Mouse (Mus musculus): ENCODE measurements around the gene Fam49a. TPM values are rescaled to one million over a fixed set of nuclear protein-coding genes. Genes with fewer than 3 reads are reported as not detected.

The Fam49a gene
- 67.1 and 77.1 TPM in 2 replicates for total RNA-seq (2014; rRNA removed)
- 52.2 and 55.5 TPM in 2 replicates for polyA plus RNA-seq (2015; fragmentation: Nextera tagmentation; extraction: Ambion mirVana)

DNA sequence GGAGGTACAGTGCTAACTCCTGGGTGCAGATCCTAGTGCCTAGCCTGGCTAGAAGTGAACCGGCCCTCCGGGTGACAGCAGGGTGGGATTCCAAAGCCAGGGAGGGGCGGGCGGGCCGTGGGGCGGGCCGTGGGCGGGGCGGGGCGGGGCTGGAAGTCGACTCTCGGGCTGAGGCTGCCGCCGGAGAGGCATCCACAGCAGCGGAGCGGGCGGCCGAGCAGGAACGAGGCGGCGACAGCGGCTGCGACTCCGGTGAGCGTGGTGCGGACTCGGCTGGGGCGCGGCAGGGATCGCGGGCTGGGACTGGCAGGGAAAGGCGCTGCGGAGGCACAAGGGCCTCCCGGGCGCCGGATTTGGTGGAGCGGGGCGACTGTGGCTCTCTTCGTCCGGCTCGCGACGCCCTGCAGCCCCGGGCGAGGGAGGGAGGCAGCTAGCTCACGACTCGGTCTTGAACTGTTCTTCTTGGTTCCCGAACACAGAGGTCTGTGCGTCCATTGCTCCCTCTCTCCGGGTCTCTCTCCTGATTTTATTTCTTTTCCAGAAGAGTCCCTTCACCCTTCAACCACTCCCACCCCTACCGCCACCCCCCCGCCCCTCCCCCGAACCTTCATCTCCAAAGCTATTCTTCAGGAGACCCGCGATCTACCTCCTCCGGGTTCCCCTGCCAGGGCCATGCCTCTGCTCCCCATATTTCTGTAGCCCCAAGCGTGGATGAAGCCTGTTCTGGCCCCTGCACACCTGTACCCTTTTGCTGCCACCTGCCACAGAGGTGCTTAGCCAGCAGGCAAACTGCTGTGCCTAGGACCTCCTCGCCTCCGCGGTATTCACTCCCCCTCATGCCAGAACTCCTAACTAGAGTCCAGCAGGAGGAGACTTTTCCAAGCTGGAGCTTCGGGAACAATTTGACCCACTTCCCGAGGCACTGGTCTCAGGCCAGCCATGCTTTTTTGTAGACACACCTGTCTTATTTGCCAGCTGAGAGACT lies at the start of gene Fam49a:
TSS of gene Fam49a (plus strand) at position 153 of the 985 bp plus-strand sequence.
- TF ChIP-seq CTCF (IDR thresholded peaks at IDR 0.05; ENCODE audit: low read depth) = peak; percentile 32; the same call in 1 of the 2 replicates
- peak within 1 kb of the TSS; percentile 75 for H3K4me2 ChIP-seq (ENCODE audit: low read depth, low read length)
- DNase-seq (ENCODE audit: low spot score) = peak; percentile 81
- peak; percentile 88 for ATAC-seq
- peak within 1 kb of the TSS; percentile 56 for H3K4me3 ChIP-seq (ENCODE audit: low read length)
- H3K4me1 ChIP-seq (ENCODE audit: insufficient read depth, low read length) = peaks cover 24% of the 10 kb centered on the region
- no peaks in the 10 kb centered on the region for H3K9me3 ChIP-seq (ENCODE audit: low read length)
- no peaks in the 10 kb centered on the region for H3K27me3 ChIP-seq (ENCODE audit: insufficient read depth, low read length)
- H3K36me3 ChIP-seq (ENCODE audit: insufficient read depth, low read length) = no peaks in the 10 kb centered on the region
- peak within 1 kb of the TSS; percentile 80 for H3K27ac ChIP-seq
- peak within 1 kb of the TSS; percentile 76 for H3K9ac ChIP-seq (replicated peaks; ENCODE audit: low read length)
- under 1% methylated on average over 43 of the region's 62 CpGs for WGBS

DNA sequence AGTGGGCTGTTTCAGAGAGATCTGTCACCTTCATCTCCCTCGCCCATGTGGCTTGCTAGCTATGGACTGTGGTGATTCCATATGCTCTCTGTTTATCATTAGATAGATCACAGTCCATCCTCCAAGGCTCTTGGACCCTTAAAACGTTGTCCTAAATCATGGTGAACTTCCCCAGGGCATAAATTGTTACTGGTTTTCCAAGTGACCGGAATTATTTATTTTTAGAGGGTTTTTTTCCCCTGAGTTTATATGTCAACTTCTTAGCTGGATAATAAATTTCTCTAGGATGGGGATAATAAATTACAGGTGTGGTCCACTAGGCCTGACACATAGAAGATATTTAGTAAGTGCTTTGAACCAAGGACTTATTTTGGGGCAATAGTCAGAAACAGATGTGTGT lies 48.4 kb upstream of the Fam49a start:
- Histone ChIP-seq H3K4me2 (ENCODE audit: low read depth, low read length) (no peak overlapping the region), H3K9me3 (ENCODE audit: low read length) (no peaks in the 10 kb centered on the region), H3K4me3 (ENCODE audit: low read length) (no peak overlapping the region), H3K4me1 (ENCODE audit: insufficient read depth, low read length) (no peaks in the 10 kb centered on the region), H3K9ac (replicated peaks; ENCODE audit: low read length) (no peak overlapping the region), H3K27ac (no peak overlapping the region), H3K27me3 (ENCODE audit: insufficient read depth, low read length) (no peaks in the 10 kb centered on the region), H3K36me3 (ENCODE audit: insufficient read depth, low read length) (no peaks in the 10 kb centered on the region)
- no peak for TF ChIP-seq CTCF (IDR thresholded peaks at IDR 0.05; ENCODE audit: low read depth)
- ATAC-seq (no peak), DNase-seq (ENCODE audit: low spot score) (no peak)
- 75% methylated on average over 3 of the region's 3 CpGs for WGBS

DNA sequence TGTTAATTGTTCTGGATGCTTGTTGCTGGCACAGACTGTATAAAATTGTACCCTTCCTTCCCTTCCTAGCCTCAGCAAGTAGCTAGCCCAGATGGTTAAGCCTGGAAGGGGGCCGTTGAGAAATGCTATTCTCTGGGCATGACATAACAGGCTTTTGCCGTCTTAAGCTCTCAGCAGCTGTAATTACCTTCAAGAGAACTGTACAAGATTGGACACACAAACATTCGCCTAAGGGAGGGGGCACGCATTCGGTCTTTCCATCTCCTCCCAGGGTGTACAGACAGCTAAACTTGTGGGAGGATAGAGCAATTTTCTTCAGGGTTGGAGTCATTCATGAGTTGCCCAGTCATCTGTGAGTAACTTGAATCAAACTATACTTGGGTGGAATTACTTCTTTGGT lies 43.0 kb upstream of the Fam49a start:
- TF ChIP-seq CTCF (IDR thresholded peaks at IDR 0.05; ENCODE audit: low read depth) = no peak
- Histone ChIP-seq H3K4me1 (ENCODE audit: insufficient read depth, low read length) (no peaks in the 10 kb centered on the region), H3K27ac (no peak overlapping the region), H3K9ac (replicated peaks; ENCODE audit: low read length) (no peak overlapping the region), H3K9me3 (ENCODE audit: low read length) (no peaks in the 10 kb centered on the region), H3K4me3 (ENCODE audit: low read length) (no peak overlapping the region), H3K36me3 (ENCODE audit: insufficient read depth, low read length) (no peaks in the 10 kb centered on the region), H3K4me2 (ENCODE audit: low read depth, low read length) (no peak overlapping the region), H3K27me3 (ENCODE audit: insufficient read depth, low read length) (no peaks in the 10 kb centered on the region)
- no peak for DNase-seq (ENCODE audit: low spot score)
- 69% methylated on average over 5 of the region's 5 CpGs for WGBS
- ATAC-seq = no peak

DNA sequence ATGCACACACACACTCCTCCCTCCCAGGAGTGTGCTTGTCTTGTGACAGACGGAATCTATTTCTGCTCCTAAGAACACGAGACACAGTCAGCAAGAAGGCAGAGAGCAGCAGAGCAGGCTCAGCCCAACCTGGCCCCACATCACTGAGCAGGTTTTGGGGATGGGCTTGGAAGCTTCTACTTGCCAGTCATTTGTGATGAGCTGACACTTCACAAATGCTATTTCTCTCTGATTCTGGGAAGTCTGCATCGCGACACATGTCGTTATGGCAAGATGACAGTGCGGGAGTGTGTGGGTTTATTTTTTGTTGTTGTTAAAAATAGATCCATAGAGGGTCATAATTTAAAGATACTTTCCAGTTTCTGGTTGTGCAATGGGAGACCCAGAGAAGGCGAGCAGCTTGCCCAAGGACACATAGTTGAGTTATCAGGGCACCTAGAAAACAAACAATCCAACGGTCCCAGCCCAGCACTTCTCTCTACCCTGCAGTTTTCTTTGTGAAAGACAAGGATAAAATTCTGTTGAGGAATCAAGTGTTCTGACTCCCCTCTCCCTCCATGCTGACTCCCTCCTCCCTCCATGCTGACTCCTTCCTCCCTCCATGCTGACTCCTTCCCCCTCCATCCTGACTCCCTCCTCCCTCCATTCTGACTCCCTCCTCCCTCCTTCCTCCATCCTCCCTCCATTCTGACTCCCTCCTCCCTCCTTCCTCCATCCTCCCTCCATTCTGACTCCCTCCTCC lies 41.0 kb upstream of the Fam49a start:
- Histone ChIP-seq H3K9ac (replicated peaks; ENCODE audit: low read length) (no peak overlapping the region), H3K27me3 (ENCODE audit: insufficient read depth, low read length) (no peaks in the 10 kb centered on the region), H3K4me2 (ENCODE audit: low read depth, low read length) (no peak overlapping the region), H3K4me3 (ENCODE audit: low read length) (no peak overlapping the region), H3K4me1 (ENCODE audit: insufficient read depth, low read length) (peaks cover 3% of the 10 kb centered on the region; the same call in 1 of the 2 replicates), H3K36me3 (ENCODE audit: insufficient read depth, low read length) (no peaks in the 10 kb centered on the region), H3K27ac (no peak overlapping the region), H3K9me3 (ENCODE audit: low read length) (no peaks in the 10 kb centered on the region)
- peak; percentile 61 for ATAC-seq
- TF ChIP-seq CTCF (IDR thresholded peaks at IDR 0.05; ENCODE audit: low read depth) = no peak
- WGBS = 67% methylated on average over 8 of the region's 8 CpGs
- peak; percentile 8 for DNase-seq (ENCODE audit: low spot score)

DNA sequence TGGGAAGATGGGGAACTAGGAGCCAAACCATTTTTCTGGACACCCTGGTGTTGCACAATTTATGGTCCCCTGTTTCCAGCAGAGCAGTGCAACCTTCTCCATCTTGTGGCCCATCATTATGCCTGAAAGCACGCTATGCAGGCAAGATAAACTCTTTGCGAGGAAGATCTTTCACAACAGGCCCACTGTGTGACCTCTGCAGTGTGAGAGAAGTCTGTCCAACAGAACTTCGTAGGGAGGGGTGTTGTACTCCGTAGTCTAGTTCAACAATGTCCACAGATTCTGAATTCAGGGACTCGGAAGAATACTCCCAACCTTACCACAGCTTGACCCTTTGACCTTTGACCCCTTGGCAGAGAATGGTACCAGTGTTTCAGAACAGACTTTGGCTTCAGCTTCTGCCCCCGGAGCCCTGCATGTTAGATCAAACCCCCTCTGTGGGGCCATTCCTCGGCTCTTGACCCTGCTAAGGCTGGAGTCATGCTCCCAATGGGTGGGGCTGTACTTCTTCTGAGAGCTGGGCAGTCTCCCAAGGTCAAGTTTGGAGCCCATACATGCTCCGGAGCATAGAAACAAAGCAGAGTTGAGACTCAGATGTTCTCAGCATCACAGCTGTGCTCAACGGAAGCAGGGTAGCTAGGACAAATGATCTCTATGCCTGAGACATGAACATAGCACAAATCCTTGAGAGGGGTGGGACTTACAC lies 39.2 kb upstream of the Fam49a start:
- H3K9me3 ChIP-seq (ENCODE audit: low read length) = no peaks in the 10 kb centered on the region
- ATAC-seq (no peak), DNase-seq (ENCODE audit: low spot score) (no peak)
- WGBS = 60% methylated on average over 9 of the region's 9 CpGs
- no peak overlapping the region for H3K4me2 ChIP-seq (ENCODE audit: low read depth, low read length)
- no peaks in the 10 kb centered on the region for H3K27me3 ChIP-seq (ENCODE audit: insufficient read depth, low read length)
- H3K9ac ChIP-seq (replicated peaks; ENCODE audit: low read length) = no peak overlapping the region
- H3K27ac ChIP-seq = no peak overlapping the region
- no peaks in the 10 kb centered on the region for H3K36me3 ChIP-seq (ENCODE audit: insufficient read depth, low read length)
- H3K4me3 ChIP-seq (ENCODE audit: low read length) = no peak overlapping the region
- no peak for TF ChIP-seq CTCF (IDR thresholded peaks at IDR 0.05; ENCODE audit: low read depth)
- peaks cover 3% of the 10 kb centered on the region; the same call in 1 of the 2 replicates for H3K4me1 ChIP-seq (ENCODE audit: insufficient read depth, low read length)

DNA sequence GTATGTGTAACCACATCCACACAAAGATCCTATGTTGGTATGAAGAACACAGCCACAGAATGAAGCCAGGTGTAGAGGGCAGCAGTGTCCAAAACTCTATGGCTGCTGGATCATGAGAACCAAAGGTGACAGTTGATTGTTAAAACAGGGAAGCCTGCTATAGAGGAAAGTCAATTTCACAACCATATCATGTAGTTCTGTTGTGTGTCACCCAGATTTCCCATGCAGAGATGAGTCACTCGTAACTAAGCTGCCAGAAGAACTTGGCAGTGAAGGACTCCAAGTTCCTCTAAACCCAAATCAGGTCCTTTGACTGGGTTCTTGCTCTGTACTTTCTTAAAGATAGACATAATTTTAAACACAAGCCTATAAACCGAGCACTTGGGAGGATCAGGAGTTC lies 38.6 kb upstream of the Fam49a start:
- Histone ChIP-seq H3K27ac (no peak overlapping the region), H3K36me3 (ENCODE audit: insufficient read depth, low read length) (no peaks in the 10 kb centered on the region), H3K27me3 (ENCODE audit: insufficient read depth, low read length) (no peaks in the 10 kb centered on the region), H3K4me1 (ENCODE audit: insufficient read depth, low read length) (peaks cover 3% of the 10 kb centered on the region; the same call in 1 of the 2 replicates), H3K4me2 (ENCODE audit: low read depth, low read length) (no peak overlapping the region), H3K9me3 (ENCODE audit: low read length) (no peaks in the 10 kb centered on the region), H3K4me3 (ENCODE audit: low read length) (no peak overlapping the region), H3K9ac (replicated peaks; ENCODE audit: low read length) (no peak overlapping the region)
- TF ChIP-seq CTCF (IDR thresholded peaks at IDR 0.05; ENCODE audit: low read depth) = no peak
- DNase-seq (ENCODE audit: low spot score) (no peak), ATAC-seq (no peak)
- WGBS = 85% methylated on average over 2 of the region's 2 CpGs
